Mouse (Mus musculus): ENCODE measurements around the gene Lamc1.
A peak's percentile ranks its signal among the peaks of the same experiment; 100 is the strongest.

Gene Lamc1

DNA sequence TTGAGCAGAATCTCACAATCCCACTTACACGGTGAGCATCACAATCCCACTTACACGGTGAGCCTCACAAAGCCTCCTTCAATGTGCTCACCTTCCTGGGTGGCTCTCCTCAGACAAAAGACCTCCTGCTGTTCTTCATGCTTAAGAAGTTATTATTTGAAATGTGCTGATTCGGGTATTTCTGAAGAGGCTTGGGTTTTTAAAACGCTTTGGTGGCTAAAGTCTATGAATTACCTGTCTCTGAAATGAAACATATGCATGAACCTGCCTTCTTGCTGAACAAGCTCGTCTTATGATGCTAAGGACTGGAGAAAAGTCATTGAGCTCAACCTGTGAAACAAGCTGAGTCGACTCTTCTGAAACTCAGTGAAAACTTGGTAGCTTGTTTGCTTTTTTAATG lies 36.6 kb downstream of the Lamc1 start:
- no peak for DNase-seq

- no peak for DNase-seq
These were observed 39.7 kb downstream of the Lamc1 start for GRCm38 (mm10) chr1:153292892-153293291.

DNA sequence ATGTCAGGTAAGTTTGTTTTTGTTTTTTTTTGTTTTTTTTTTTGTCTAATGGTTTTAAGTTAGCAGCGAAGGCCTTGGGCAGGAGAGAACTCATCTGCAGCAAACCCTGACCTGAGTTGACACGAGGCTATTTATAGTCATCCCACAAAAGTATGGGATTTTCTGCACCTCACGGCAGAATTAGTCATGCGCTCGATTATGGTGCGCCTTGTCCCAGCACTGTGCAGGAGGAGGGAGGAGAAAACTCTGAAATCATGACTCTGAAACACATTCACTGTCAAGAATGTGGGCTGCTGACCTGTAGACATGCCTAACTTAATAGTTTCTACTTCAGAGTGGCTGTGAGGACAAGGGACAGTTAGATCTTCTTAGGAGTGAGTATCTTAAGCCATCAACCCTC lies 40.4 kb downstream of the Lamc1 start:
- DNase-seq = no peak

DNA sequence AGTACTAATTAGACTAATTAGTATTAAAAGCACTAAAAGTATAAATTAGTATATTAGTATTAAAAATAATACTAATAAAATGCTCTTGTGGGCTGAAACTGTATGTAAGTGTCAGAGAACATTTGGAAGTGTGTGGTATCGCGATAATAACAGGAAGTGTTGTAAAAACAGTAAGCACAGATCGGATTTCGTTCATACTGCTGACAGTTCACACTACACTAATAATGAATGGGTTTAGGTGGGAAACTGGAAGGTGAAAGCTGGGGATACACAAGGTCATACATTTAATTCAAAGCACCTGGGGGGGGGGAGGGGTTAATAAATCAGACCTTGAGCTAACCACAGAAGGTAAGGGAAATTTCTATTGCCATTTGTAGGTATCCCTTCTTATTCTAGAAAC lies 41.2 kb downstream of the Lamc1 start:
- DNase-seq = no peak

DNA sequence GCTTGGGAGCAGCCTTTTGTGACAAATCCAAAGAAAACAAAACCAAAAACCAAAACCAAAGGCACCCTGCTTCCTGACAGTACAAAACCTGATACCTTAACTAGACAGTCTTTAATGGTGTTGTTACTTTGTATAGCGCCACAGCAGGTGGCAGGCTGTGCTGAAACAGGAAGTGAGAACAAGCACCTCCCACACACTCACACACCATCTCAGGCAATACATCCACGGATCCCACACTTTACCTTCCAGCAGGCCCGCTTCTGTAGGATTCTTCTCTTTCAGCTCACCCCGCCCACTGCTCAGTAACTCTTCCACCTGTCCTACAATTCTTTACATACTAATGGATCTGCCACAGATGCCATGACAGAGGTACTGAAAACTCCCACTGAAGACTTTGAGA lies 44.6 kb downstream of the Lamc1 start:
- no peak for DNase-seq

- no peak for DNase-seq
These were observed 45.1 kb downstream of the Lamc1 start for GRCm38 (mm10) chr1:153287443-153287842.

DNA sequence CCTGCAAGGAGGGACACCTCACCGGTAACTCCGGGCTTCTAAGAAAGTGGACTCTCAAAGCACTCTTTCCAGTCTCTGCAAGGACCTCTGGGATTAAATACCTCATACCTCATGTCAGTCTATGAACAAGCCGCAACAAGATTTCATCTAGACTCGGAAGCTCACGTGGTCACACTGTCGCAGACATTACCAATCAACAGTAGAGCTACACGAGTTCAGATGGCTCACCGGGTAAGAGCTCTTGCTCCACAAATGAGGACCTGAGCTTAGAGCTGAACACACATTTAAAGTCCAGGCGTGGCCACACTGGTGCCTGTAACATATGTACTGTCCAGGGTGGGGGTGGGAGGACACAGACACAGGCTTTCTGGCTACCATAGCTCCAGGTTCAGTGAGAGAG lies 46.4 kb downstream of the Lamc1 start:
- no peak for DNase-seq

DNA sequence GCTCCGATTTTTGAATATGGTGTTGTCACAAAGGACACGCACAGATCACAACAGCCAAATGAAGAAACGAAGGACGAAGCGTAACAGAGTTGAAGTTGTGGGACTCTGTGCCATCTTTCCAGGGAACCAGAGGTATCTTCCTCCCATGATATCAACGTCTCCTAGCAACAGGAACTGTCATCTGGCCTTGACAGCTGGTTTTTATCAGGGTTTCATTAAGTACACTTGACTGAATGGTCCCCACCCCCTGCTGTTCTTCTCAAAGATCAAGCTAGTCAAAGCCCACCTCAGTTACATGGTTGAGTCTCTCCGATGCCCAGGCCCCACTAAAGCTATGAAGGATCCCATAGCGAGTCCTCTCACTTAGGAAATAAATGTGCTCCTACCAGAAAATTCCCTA lies 47.4 kb downstream of the Lamc1 start:
- DNase-seq = no peak

DNA sequence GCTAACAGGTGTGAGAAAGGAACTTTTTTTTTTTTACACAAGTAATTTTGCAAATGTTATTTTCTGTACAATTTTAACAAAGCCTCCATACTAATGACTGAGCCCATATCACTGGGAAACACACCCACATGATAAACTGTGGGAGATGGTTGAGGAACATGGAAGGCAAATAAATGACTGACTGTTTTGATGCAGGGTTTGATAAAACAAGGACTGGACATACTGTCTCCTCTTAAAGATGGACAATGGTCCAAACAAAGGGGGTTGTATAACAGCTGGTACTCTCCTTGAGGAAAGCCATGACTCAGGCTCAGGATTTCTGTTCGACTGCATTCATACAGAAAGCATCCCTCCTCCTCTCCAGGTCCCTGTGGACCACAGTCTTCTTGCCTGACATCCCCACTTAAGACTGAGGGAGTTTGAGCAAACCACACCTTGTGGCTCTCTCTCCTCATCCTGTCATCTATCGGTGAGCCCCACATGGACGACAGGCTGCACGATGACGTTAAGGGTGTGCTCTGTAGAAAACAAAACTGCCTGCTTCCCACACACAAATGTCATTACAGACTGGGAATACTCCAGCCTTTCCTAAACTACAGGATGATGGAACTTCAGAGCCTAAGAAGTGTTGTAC lies 50.1 kb downstream of the Lamc1 start:
- DNase-seq = no peak

DNA sequence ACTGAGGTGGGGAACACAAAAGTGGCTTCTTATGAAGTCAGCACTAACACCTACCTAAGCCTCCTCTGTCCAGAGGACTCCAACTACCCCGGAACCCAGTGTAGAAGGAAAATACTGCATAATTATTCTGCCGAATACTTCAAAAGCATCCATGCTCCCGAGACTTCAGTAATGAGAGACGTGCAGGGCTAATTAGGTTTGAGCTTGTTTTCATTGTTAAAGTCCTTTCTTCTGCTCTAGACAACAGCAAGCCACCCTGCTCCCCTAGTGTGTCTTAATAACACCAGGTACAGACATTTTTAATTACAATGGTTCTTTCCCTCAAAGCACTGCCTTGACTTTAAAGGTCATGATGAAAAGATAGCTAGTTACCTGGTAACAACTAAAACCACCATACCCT lies 51.1 kb downstream of the Lamc1 start:
- DNase-seq = no peak

GRCm38 (mm10) chr1:153280411-153280810 lies 52.2 kb downstream of the Lamc1 start:
- no peak for DNase-seq

GRCm38 (mm10) chr1:153278028-153278613 lies 54.5 kb downstream of the Lamc1 start:
- DNase-seq = no peak

DNA sequence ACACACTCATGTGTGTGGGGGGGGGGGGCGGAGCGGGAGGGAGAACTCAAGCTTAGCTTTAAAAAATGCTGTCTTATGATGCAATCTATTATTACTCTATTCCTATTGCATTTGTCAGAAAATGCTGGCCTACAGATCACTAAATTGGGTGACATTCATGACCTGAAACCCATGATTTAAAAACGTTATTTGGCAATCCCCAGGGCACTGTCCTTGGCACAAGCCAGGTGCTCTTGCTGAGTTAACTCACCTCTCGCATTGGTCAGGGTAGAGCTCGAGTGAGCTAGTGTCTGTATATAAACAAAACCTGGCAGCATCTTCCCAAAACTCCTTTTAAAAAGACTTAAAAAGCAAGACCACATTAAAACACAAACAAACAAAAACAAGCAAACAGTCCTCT lies 57.1 kb downstream of the Lamc1 start:
- DNase-seq = no peak

DNA sequence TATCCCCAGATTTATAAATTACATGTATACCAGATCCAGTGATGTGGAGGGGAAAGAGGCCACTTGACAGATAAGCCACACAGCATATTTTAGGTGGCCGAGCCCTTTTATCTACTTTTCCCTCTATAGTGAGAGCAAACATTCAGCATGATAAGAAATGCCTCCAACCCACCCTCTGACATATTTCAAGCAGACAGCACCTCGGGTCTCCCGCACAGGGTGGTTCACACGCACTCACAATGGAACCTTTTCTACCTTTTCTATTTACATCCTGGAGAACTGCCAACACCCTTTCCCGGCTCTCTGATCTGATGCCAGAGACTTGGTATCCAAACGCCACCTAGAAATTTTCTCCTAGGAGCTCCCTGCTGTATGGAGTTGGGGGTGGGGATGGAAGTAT lies 58.0 kb downstream of the Lamc1 start:
- DNase-seq = peak; percentile 58 to 65

DNA sequence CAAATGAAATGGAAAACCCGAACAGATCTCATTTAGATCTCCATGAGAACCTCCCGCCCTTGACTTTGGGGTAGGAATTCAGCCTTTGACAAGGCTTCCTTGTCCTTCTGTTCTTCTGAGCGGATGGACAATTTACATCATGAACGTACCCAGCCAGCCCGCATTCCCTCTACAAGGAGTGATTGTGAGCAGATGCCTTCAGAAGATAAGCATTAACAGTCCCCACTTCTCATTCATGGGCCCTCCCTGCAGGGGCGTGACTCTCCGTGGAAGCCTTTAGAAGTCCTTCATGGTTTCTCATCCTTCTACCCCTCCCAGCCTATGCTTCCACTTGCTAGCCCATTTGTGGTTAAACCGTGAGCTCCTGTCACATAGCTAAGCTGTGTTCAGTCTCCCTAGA lies 58.9 kb downstream of the Lamc1 start:
- DNase-seq = no peak

DNA sequence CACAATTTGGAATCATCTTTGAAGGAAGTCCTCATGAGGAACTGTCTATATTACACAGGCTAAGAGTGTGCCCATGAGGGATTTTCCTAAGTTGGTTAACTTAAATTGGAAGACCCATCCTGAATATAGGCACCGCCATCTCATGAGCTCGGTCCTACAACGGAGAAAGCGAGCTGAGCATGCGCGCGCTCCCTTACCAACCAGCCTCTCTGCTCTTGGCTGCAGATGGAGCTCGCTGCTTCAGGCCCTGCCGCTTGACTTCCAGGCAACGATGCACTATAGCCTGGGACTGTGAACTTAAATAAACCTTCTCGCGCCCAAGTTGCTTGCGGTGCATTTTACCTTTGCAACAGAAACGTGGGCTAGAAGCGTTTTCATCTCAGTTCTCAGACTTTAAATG lies 61.8 kb downstream of the Lamc1 start:
- no peak for DNase-seq

DNA sequence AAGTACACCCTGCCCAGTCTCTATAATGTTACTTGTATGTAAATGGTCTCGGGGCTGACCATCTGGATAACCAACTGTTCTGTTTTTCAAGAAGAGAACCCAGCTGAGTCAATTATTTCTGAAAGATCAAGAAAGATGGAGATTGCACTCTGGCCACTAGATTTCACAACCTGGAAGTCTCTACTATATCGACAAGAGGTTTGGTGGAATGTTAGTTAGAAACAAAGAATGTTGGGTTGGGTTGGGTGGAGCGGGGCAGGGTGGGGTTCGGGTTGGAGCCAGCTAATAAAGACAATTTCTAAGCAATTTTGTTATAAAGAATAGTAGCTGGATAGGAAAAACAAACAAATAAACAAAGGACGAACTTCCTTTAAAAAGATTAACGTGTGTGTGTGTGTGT lies 62.9 kb downstream of the Lamc1 start:
- no peak for DNase-seq

DNA sequence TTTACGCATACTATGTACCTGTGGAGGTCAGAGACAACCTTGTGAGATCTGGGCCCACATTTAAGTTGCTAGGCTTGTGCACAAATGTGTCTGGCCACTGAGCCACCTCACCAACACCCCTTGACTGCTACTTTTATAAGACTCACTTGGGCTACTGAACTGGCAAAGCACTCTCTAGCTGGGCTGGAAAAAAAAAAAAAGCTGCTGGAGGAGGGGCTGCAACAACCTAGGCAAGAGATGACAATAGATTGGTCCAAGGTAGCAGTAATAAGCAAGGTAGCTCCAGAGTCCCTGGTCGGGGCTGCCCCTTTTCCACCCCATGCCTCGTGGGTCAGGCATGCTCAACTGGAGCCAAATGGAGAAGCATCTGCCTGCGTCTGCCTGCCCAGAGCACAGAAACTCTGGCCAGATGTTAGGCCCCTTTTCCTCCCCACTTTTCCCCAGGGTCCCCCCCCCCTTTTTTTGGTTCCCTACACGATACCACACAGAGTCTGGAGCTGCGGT lies 63.7 kb downstream of the Lamc1 start:
- DNase-seq = no peak

DNA sequence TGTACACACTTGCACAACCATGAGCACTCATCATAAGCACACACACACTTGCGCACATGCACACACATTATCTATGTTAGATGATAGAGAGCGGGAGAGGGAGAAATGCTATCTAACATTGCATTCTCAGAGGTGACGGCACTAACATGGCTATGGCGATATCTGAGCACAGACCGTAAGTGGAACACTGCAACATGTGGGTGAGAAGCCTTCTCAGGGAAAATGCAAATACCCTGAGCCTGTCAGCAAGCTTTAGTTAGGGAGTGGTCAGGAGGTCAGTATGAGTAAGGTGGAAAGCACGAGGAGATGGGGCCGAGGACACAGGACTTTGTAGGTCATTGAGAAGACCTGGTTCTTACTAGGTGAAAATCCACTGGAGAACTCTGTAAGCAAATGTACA lies 64.3 kb downstream of the Lamc1 start:
- DNase-seq = no peak

- DNase-seq = no peak
These were observed 64.9 kb downstream of the Lamc1 start for GRCm38 (mm10) chr1:153267730-153268129.

DNA sequence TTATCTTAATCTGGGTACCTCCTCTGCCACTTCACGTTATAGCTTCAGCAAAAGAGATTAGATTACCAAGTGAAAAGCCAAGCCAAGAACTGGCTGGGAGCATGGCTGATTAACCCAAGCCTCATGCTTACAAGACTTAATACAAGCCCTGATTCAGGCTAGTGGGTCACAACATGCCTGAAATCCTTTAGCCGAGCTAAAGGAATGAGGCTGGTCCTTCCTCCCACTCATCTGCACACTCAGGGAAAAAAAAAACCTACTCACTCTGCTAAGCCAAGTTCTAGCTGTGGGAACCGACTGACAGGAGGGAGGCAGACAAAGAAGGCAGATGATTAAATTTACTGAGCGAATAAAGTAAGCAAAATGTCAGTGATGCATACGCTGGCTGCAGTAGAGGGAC lies 65.7 kb downstream of the Lamc1 start:
- DNase-seq = no peak

GRCm38 (mm10) chr1:153265579-153265978 lies 67.0 kb downstream of the Lamc1 start:
- DNase-seq = peak; percentile 45 to 83

GRCm38 (mm10) chr1:153265066-153265465 lies 67.5 kb downstream of the Lamc1 start:
- peak; percentile 49 to 71 for DNase-seq

DNA sequence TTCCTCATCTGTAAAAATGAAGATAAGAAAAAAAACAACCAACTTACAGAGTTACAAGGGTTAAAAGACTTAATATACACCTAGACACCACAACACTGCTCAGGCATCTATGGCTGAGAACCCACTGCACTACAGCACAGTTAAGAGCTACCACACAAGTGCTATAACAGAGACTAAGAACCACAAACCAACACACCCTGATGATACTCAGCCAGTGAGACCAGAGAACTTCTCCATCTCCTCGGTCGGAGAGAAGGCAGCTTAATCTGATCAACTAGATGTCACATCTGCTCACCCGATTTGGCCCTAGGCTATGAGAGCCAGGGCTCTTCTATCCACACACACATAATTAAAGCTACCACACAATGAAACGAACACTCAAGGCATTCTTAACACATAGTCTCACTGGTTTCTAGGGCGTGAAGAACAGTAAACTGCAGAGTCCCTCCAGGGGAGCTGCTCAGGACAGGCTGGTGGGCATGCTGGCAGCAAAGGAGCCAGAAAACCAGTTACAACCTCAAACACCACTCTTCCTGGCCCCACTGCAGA lies 72.8 kb downstream of the Lamc1 start:
- peak in 1 of 2 experiments; percentile 44 for DNase-seq

Data from lung, postnatal 4 days (tissue).